Mouse (Mus musculus): ENCODE results near the gene Vmn1r148. TPM values are rescaled to one million over a fixed set of nuclear protein-coding genes. Genes with fewer than 3 reads are reported as not detected.
"Not testable (repeated sequence)": the region's sequence is repeated elsewhere in the genome, so short reads cannot be mapped to it uniquely, and the experiment has no call there.

Gene Vmn1r148
- polyA plus RNA-seq (2016; fragmentation: Nextera tagmentation; extraction: Ambion mirVana): not detected in 2 replicates

DNA sequence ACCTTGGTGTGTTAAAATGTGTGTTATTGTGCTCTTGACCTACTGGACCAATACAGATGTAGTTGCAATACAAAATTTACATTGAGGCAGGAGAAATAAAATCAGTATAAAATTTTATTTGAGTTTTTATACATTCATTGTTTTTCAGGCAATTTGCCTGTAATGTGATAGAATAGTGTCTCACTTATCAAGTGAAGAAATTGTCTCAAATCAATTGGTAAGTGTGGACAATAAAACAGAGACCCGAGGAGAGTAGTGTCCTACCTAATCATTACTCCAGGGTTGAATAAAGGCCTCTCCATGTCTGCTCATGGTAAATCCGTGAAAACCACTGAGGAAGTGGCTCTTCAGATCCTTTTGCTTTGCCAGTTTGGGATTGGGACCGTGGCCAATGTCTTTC is at the start of gene Vmn1r148:
Vmn1r148 (plus strand) TSS at position 301 of the 400 bp plus-strand sequence.
- not testable (repeated sequence) for H3K36me3 ChIP-seq (replicated peaks); H3K4me3 ChIP-seq; H3K4me1 ChIP-seq; DNase-seq (ENCODE audit: low spot score); H3K27ac ChIP-seq (replicated peaks); H3K27me3 ChIP-seq (replicated peaks; ENCODE audit: low read depth, poor library complexity, severe bottlenecking); H3K9me3 ChIP-seq
- no CpG with 5 or more reads among the region's 3 CpGs for WGBS

DNA sequence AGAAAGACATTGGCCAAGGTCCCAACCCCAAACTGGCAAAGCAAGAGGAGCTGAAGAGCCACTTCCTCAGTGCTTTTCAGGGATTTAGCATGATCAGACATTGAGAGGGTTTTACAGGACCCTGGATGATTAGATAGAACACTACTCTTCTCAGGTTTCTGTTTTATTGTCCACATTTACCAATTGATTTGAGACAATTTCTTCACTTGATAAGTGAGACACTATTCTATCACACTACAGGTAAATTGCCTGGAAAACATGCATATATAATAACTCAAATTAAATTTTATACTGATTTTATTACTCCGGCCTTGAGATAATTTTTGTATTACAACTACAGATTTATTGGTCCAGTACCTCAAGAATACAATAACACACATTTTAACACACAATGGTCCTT is 42.4 kb upstream of the Vmn1r148 start, which contains the start of gene Gm8660:
Gm8660 (minus strand) TSS at position 101 of the 400 bp plus-strand sequence.
- H3K9me3 ChIP-seq; H3K27ac ChIP-seq (replicated peaks); H3K27me3 ChIP-seq (replicated peaks; ENCODE audit: low read depth, poor library complexity, severe bottlenecking); H3K4me3 ChIP-seq; H3K36me3 ChIP-seq (replicated peaks); DNase-seq (ENCODE audit: low spot score); H3K4me1 ChIP-seq: not testable (repeated sequence)
- no CpG with 5 or more reads among the region's 1 CpGs for WGBS

- no CpG with 5 or more reads among the region's 2 CpGs for WGBS
- not testable (repeated sequence) for H3K4me3 ChIP-seq; H3K9me3 ChIP-seq; DNase-seq (ENCODE audit: low spot score); H3K27me3 ChIP-seq (replicated peaks; ENCODE audit: low read depth, poor library complexity, severe bottlenecking); H3K36me3 ChIP-seq (replicated peaks); H3K27ac ChIP-seq (replicated peaks); H3K4me1 ChIP-seq
These were observed 24.7 kb downstream of the Vmn1r148 start, which contains the start of gene Vmn1r149 for GRCm38 (mm10) chr7:22438129-22438528. TSS of gene Vmn1r149 (minus strand) at chr7:22438229.

DNA sequence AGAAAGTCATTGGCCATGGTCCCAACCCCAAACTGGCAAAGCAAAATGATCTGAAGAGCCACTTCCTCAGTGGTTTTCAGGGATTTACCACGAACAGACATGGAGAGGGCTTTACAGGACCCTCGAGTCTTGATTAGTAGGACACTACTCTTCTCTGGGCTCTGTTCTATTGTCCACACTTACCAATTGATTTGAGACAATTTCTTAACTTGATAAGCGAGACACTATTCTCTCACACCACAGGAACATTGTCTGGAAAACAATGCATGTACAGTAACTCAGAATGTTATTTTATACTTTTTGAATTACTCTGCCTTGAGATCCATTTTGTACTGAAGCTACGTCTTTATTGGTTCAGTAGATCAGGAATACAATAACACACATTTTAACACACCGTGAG is 50.6 kb downstream of the Vmn1r148 start, which contains the start of gene Gm10665:
Gm10665 (minus strand) TSS at position 101 of the 400 bp plus-strand sequence.
- not testable (repeated sequence) for H3K36me3 ChIP-seq (replicated peaks); H3K4me1 ChIP-seq; H3K27me3 ChIP-seq (replicated peaks; ENCODE audit: low read depth, poor library complexity, severe bottlenecking); H3K27ac ChIP-seq (replicated peaks); H3K9me3 ChIP-seq; DNase-seq (ENCODE audit: low spot score); H3K4me3 ChIP-seq
- no CpG with 5 or more reads among the region's 5 CpGs for WGBS

Other genes with a start within 250 kb of the Vmn1r148 start
- not detected in 2 replicates for gene Vmn1r142, start 249.5 kb upstream of the Vmn1r148 start, polyA plus RNA-seq (2016; fragmentation: Nextera tagmentation; extraction: Ambion mirVana)
- not detected in 2 replicates for gene Vmn1r143, start 224.2 kb upstream of the Vmn1r148 start, polyA plus RNA-seq (2016; fragmentation: Nextera tagmentation; extraction: Ambion mirVana)
- not detected in 2 replicates for gene Gm8653, start 212.3 kb upstream of the Vmn1r148 start, polyA plus RNA-seq (2016; fragmentation: Nextera tagmentation; extraction: Ambion mirVana)
- gene Gm8453, start 184.1 kb upstream of the Vmn1r148 start, polyA plus RNA-seq (2016; fragmentation: Nextera tagmentation; extraction: Ambion mirVana): not detected in 2 replicates
- gene Gm4187, start 83.9 kb upstream of the Vmn1r148 start, polyA plus RNA-seq (2016; fragmentation: Nextera tagmentation; extraction: Ambion mirVana): not detected in 2 replicates
- gene Gm8660, start 42.5 kb upstream of the Vmn1r148 start, polyA plus RNA-seq (2016; fragmentation: Nextera tagmentation; extraction: Ambion mirVana): not detected in 2 replicates
- not detected in 2 replicates for gene Vmn1r149, start 24.6 kb downstream of the Vmn1r148 start, polyA plus RNA-seq (2016; fragmentation: Nextera tagmentation; extraction: Ambion mirVana)
- not detected in 2 replicates for gene Gm10665, start 50.5 kb downstream of the Vmn1r148 start, polyA plus RNA-seq (2016; fragmentation: Nextera tagmentation; extraction: Ambion mirVana)
- not detected in 2 replicates for gene Vmn1r151, start 86.1 kb downstream of the Vmn1r148 start, polyA plus RNA-seq (2016; fragmentation: Nextera tagmentation; extraction: Ambion mirVana)
- gene Vmn1r152, start 109.4 kb downstream of the Vmn1r148 start, polyA plus RNA-seq (2016; fragmentation: Nextera tagmentation; extraction: Ambion mirVana): not detected in 2 replicates
- gene Gm8677, start 121.3 kb downstream of the Vmn1r148 start, polyA plus RNA-seq (2016; fragmentation: Nextera tagmentation; extraction: Ambion mirVana): not detected in 2 replicates
- not detected in 2 replicates for gene Gm4201, start 151.8 kb downstream of the Vmn1r148 start, polyA plus RNA-seq (2016; fragmentation: Nextera tagmentation; extraction: Ambion mirVana)
- gene Gm4565, start 174.5 kb downstream of the Vmn1r148 start, polyA plus RNA-seq (2016; fragmentation: Nextera tagmentation; extraction: Ambion mirVana): not detected in 2 replicates
- not detected in 2 replicates for gene Vmn1r155, start 244.4 kb downstream of the Vmn1r148 start, polyA plus RNA-seq (2016; fragmentation: Nextera tagmentation; extraction: Ambion mirVana)

Data from embryonic facial prominence, embryonic 10.5 days (tissue).